Mouse (Mus musculus) limb, embryonic 10.5 days (tissue): ENCODE measurements around the gene Apoa4. TPM values are rescaled to one million over a fixed set of nuclear protein-coding genes. Genes with fewer than 3 reads are reported as not detected.
A peak's percentile ranks its signal among the peaks of the same experiment; 100 is the strongest.

Experiments used
- DNase-seq: peaks from one replicate; pipeline ENCODE4 v3.0.0-alpha.2; 2017; ENCODE audit warnings: low spot score
- H3K27ac ChIP-seq: fragments of 300-500 bp; sonication (generic); 2 replicates; pipeline ENCODE4 v1.5.1; 2016; ENCODE audit warnings: mild to moderate bottlenecking
- H3K27me3 ChIP-seq: fragments of 300-500 bp; sonication (generic); 2 replicates; pipeline ENCODE4 v1.6.1; 2016; ENCODE audit warnings: low read depth, mild to moderate bottlenecking; ENCODE audit not compliant: poor library complexity, severe bottlenecking
- H3K36me3 ChIP-seq: fragments of 300-500 bp; sonication (generic); 2 replicates; pipeline ENCODE4 v1.6.1; 2016; ENCODE audit warnings: mild to moderate bottlenecking, moderate library complexity
- H3K4me1 ChIP-seq: fragments of 300-500 bp; sonication (generic); 2 replicates; pipeline ENCODE4 v1.6.1; 2016
- H3K4me3 ChIP-seq: fragments of 300-500 bp; sonication (generic); 2 replicates; pipeline ENCODE4 v1.5.1; 2016; ENCODE audit warnings: mild to moderate bottlenecking, moderate library complexity
- H3K9me3 ChIP-seq: fragments of 300-500 bp; sonication (generic); replicated peaks from 2 replicates; pipeline ENCODE4 v1.6.1; 2016; ENCODE audit warnings: mild to moderate bottlenecking
- WGBS: fragments of 180-500 bp; shearing (Covaris S2); methylation state at CpG from one replicate; pipeline ENCODE4 v1.1.7; 2016; 5-methylcytosine and 5-hydroxymethylcytosine counted together
- polyA plus RNA-seq: library from polyadenylated mRNA; unstranded; fragments of >200 nt; fragmentation: Nextera tagmentation; extraction: Ambion mirVana; gene quantifications from 2 replicates; pipeline ENCODE4 v1.2.1, GENCODE M21; 2016

The Apoa4 gene
- polyA plus RNA-seq, 1 experiment from 2014 or later: not detected

- Histone ChIP-seq H3K4me1 (peaks cover 18% of the 10 kb centered on the region), H3K9me3 (no peaks in the 10 kb centered on the region), H3K36me3 (no peaks in the 10 kb centered on the region), H3K27ac (no peak within 1 kb of the TSS), H3K4me3 (no peak within 1 kb of the TSS), H3K27me3 (peaks cover 40% of the 10 kb centered on the region)
- DNase-seq: no peak
- 61% methylated on average over 7 of the region's 7 CpGs for WGBS
Observed at GRCm38 (mm10) chr9:46268343-46268873, 27.9 kb downstream of the Apoa4 start, which contains the start of gene Apoa5. Apoa5 (plus strand) TSS chr9:46268633.

DNA sequence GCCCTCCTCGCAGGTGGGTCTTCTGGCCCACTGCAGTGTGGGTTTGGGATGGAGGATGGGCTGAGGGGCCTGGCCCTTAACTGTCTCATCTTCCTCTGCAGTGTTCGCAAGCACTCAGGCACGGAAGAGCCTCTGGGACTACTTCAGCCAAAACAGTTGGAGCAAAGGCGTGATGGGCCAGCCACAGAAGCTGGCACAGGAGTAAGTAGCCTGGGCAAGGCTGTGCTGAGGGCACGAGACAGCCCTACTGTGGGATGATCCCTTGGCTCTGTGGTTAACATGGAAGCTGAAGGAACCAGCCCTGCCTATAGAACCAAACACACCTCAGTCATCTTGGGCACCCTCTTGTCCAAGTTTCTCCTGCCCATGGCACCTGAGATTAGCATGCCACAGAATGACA lies 28.6 kb downstream of the Apoa4 start:
- no peak overlapping the region for H3K4me3 ChIP-seq
- no peaks in the 10 kb centered on the region for H3K9me3 ChIP-seq
- H3K27ac ChIP-seq: no peak overlapping the region
- H3K4me1 ChIP-seq: peaks cover 26% of the 10 kb centered on the region
- DNase-seq: no peak
- 90% methylated on average over 5 of the region's 5 CpGs for WGBS
- H3K36me3 ChIP-seq: no peaks in the 10 kb centered on the region
- H3K27me3 ChIP-seq: peaks cover 40% of the 10 kb centered on the region

GRCm38 (mm10) chr9:46270782-46271181 lies 30.3 kb downstream of the Apoa4 start:
- WGBS: 96% methylated on average over 4 of the region's 4 CpGs
- peaks cover 40% of the 10 kb centered on the region for H3K27me3 ChIP-seq
- no peak overlapping the region for H3K27ac ChIP-seq
- peaks cover 16% of the 10 kb centered on the region for H3K36me3 ChIP-seq
- no peak for DNase-seq
- H3K4me1 ChIP-seq: peaks cover 28% of the 10 kb centered on the region
- H3K4me3 ChIP-seq: no peak overlapping the region
- H3K9me3 ChIP-seq: no peaks in the 10 kb centered on the region

DNA sequence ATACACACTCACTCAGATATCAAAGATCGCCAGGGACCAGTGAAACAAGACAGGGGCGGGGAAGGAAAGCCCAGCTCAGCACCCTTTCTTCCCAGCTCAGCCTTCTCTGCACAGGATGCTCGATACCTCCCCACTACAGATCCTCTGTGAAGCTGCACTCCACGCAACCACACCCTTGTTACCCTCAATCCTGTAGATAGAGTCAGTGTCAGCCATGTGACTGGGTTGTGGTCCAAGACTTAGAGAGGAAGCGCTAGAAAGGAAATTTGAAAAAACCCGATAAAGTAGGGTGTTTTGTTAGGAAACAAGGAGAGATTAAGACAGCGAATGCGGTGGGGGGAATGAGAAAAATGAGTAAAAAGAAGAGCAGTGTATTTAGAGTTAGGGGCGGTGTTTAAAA lies 31.6 kb downstream of the Apoa4 start:
- H3K27ac ChIP-seq: no peak overlapping the region
- no peaks in the 10 kb centered on the region for H3K9me3 ChIP-seq
- peaks cover 29% of the 10 kb centered on the region for H3K36me3 ChIP-seq
- H3K4me1 ChIP-seq: peaks cover 28% of the 10 kb centered on the region
- DNase-seq: no peak
- WGBS: 87% methylated on average over 9 of the region's 9 CpGs
- no peak overlapping the region for H3K4me3 ChIP-seq
- H3K27me3 ChIP-seq: peaks cover 40% of the 10 kb centered on the region

GRCm38 (mm10) chr9:46272677-46273454 lies 32.4 kb downstream of the Apoa4 start, which contains the start of gene Zpr1:
Zpr1 (plus strand) TSS chr9:46273064.
- DNase-seq: peak; percentile 93
- Histone ChIP-seq H3K4me1 (peaks cover 28% of the 10 kb centered on the region), H3K4me3 (peak within 1 kb of the TSS; percentile 81), H3K9me3 (no peaks in the 10 kb centered on the region), H3K27me3 (peaks cover 39% of the 10 kb centered on the region), H3K36me3 (peaks cover 37% of the 10 kb centered on the region), H3K27ac (peak within 1 kb of the TSS; percentile 80)
- 7% methylated on average over 45 of the region's 45 CpGs for WGBS

DNA sequence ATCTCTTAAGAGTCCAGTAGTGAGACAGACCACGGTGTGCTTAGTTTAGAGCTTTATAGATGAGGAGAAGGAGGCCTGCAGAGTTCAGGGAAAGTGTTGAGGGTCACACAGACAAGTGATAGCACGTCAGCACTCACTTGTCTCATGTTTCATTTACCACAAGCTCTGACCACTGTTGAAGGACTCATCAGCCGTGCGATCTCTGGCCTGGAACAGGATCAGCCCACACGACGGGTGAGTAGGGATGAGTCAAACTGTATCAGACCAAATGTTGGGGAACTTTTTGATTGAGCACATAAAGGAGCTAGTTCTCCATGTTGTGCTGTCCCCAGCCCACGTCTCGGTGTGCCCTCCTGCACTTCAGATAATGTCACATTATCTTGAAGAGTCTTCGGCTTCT lies 34.0 kb downstream of the Apoa4 start:
- no peak overlapping the region; the same call in 1 of the 2 replicates for H3K4me3 ChIP-seq
- no peaks in the 10 kb centered on the region for H3K9me3 ChIP-seq
- no peak for DNase-seq
- H3K36me3 ChIP-seq: peaks cover 53% of the 10 kb centered on the region
- WGBS: 90% methylated on average over 9 of the region's 9 CpGs
- H3K27ac ChIP-seq: no peak overlapping the region
- H3K27me3 ChIP-seq: peaks cover 22% of the 10 kb centered on the region
- peaks cover 24% of the 10 kb centered on the region for H3K4me1 ChIP-seq

- peaks cover 15% of the 10 kb centered on the region for H3K4me1 ChIP-seq
- H3K27me3 ChIP-seq: no peaks in the 10 kb centered on the region
- H3K4me3 ChIP-seq: peak within 1 kb of the TSS; percentile 89
- peak; percentile 90 for DNase-seq
- under 1% methylated on average over 55 of the region's 55 CpGs for WGBS
- peaks cover 63% of the 10 kb centered on the region for H3K36me3 ChIP-seq
- H3K27ac ChIP-seq: peak within 1 kb of the TSS; percentile 92
- no peaks in the 10 kb centered on the region for H3K9me3 ChIP-seq
Observed at GRCm38 (mm10) chr9:46282631-46283436, 42.3 kb downstream of the Apoa4 start, which contains the start of gene Bud13. Bud13 (plus strand) TSS chr9:46283008.

Other genes with a start within 250 kb of the Apoa4 start
- 246 and 265 TPM in 2 replicates for gene Pafah1b2, start 228.0 kb upstream of the Apoa4 start, polyA plus RNA-seq
- 10.6 and 11.3 TPM in 2 replicates for gene Sik3, start 227.9 kb upstream of the Apoa4 start, polyA plus RNA-seq
- gene Apoa1, start 12.1 kb upstream of the Apoa4 start, polyA plus RNA-seq: 1.3 and 1.7 TPM in 2 replicates
- not detected in 2 replicates for gene Apoc3, start 5.1 kb upstream of the Apoa4 start, polyA plus RNA-seq
- 0.20 TPM in 1 of 2 replicates, not detected in the other for gene Apoa5, start 27.9 kb downstream of the Apoa4 start, polyA plus RNA-seq
- gene Zpr1, start 32.4 kb downstream of the Apoa4 start, polyA plus RNA-seq: 77.1 and 80.9 TPM in 2 replicates
- 36.6 and 37.4 TPM in 2 replicates for gene Bud13, start 42.3 kb downstream of the Apoa4 start, polyA plus RNA-seq
- gene 4931429L15Rik, start 79.3 kb downstream of the Apoa4 start, polyA plus RNA-seq: not detected in 2 replicates